Mouse (Mus musculus): ENCODE results near the gene Tnni1. TPM values are rescaled to one million over a fixed set of nuclear protein-coding genes. Genes with fewer than 3 reads are reported as not detected.

Gene Tnni1
- polyA plus RNA-seq, 1 experiment from 2014 or later, result 11.4 TPM

DNA sequence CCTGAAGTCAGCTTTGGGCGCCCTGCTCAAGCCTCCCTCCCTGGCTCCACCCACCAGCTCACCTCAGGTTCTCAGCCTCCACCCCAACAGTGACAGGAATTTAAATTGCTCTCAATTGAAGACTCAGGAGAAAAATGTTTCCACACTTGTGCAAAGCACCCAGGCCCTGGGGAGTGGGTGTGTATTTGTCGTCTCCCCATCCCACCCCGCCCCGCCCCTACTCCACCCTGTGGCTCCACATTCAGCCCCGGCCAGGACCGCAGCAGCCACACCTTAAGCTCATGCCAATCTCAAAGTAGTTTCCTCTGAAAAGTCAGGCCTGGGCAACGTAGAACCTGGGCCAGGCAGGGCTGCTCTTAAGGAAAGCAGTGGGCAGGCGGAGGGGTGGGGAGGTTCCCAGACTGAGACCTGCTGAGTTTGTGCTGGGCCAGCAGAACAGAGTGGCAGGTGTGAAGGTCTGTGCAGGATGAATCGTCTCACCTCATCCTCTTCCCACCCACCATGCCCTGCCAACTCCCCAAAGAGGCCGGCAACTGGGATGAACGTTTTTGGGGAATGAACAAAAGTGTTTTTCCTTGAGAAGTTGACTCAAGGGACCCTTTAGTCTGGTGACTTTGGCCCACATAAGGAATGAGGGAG is 78.0 kb downstream of the Tnni1 start:
- no peak overlapping the region for H3K4me2 ChIP-seq
- H3K27ac ChIP-seq (ENCODE audit: low read depth), result no peak overlapping the region
- H3K4me3 ChIP-seq (ENCODE audit: low read depth, low read length), result no peak overlapping the region
- H3K27me3 ChIP-seq (ENCODE audit: insufficient read depth, low read length), result no peaks in the 10 kb centered on the region
- 55% methylated on average over 11 of the region's 11 CpGs for WGBS
- no peaks in the 10 kb centered on the region for H3K9me3 ChIP-seq (ENCODE audit: low read depth, low read length)
- no peak for TF ChIP-seq CTCF (IDR thresholded peaks at IDR 0.05; ENCODE audit: low read depth)
- no peak overlapping the region for H3K9ac ChIP-seq
- no peaks in the 10 kb centered on the region for H3K4me1 ChIP-seq (ENCODE audit: insufficient read depth)
- ATAC-seq (ENCODE audit: insufficient read depth) (no peak), DNase-seq (no peak)
- no peaks in the 10 kb centered on the region for H3K36me3 ChIP-seq (ENCODE audit: insufficient read depth)

DNA sequence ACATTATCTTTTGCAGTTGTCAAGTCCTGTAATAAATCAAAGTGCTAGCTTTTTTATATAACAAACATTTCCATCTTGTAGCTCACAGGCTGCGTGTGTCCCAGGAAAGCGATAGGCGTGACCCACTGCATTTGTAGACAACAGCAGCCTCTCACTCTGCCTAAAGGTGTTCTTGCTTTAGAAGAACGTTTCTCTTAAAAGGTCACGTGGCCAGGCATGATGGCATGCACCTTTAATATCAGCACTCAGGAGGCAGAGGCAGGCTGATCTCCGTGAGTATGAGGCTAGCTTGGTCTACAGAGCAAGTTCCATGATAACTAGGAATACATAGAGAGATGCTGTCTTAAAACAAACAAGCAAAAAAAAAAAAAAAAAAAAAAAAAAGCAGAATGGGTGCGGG is 79.3 kb downstream of the Tnni1 start:
- ATAC-seq (ENCODE audit: insufficient read depth) (no peak), DNase-seq (no peak)
- no peak for TF ChIP-seq CTCF (IDR thresholded peaks at IDR 0.05; ENCODE audit: low read depth)
- no peak overlapping the region for H3K4me2 ChIP-seq
- no peak overlapping the region for H3K9ac ChIP-seq
- WGBS, result 90% methylated on average over 7 of the region's 7 CpGs
- no peak overlapping the region for H3K27ac ChIP-seq (ENCODE audit: low read depth)
- no peak overlapping the region for H3K4me3 ChIP-seq (ENCODE audit: low read depth, low read length)
- no peaks in the 10 kb centered on the region for H3K9me3 ChIP-seq (ENCODE audit: low read depth, low read length)
- no peaks in the 10 kb centered on the region for H3K36me3 ChIP-seq (ENCODE audit: insufficient read depth)
- no peaks in the 10 kb centered on the region for H3K27me3 ChIP-seq (ENCODE audit: insufficient read depth, low read length)
- no peaks in the 10 kb centered on the region for H3K4me1 ChIP-seq (ENCODE audit: insufficient read depth)

Other genes starting within 250 kb of the Tnni1 start
- gene Nav1, start 172.1 kb upstream of the Tnni1 start, polyA plus RNA-seq (2014; fragmentation: Nextera tagmentation; extraction: Ambion mirVana), result 19.6 and 21.7 TPM in 2 replicates
- gene Csrp1, start 59.4 kb upstream of the Tnni1 start, polyA plus RNA-seq (2014; fragmentation: Nextera tagmentation; extraction: Ambion mirVana), result 271 and 297 TPM in 2 replicates
- 75.4 and 79.5 TPM in 2 replicates for gene Phlda3, start 13.3 kb upstream of the Tnni1 start, polyA plus RNA-seq (2014; fragmentation: Nextera tagmentation; extraction: Ambion mirVana)
- gene Lad1, start 39.2 kb downstream of the Tnni1 start, polyA plus RNA-seq (2014; fragmentation: Nextera tagmentation; extraction: Ambion mirVana), result 14.4 and 14.5 TPM in 2 replicates
- gene Tnnt2, start 56.9 kb downstream of the Tnni1 start, polyA plus RNA-seq (2014; fragmentation: Nextera tagmentation; extraction: Ambion mirVana), result 6.0 and 57.2 TPM in 2 replicates
- gene Pkp1, start 139.8 kb downstream of the Tnni1 start, polyA plus RNA-seq (2014; fragmentation: Nextera tagmentation; extraction: Ambion mirVana), result 0.09 TPM in 1 of 2 replicates, not detected in the other
- gene Igfn1, start 226.9 kb downstream of the Tnni1 start, polyA plus RNA-seq (2014; fragmentation: Nextera tagmentation; extraction: Ambion mirVana), result not detected in 2 replicates
- 72.7 and 76.3 TPM in 2 replicates for gene Tmem9, start 228.7 kb downstream of the Tnni1 start, polyA plus RNA-seq (2014; fragmentation: Nextera tagmentation; extraction: Ambion mirVana)

Data from lung, embryonic 14.5 days (tissue).